Mouse (Mus musculus) forebrain, embryonic 13.5 days (tissue): Measurements from ENCODE around the gene Gpr55. TPM values are rescaled to one million over a fixed set of nuclear protein-coding genes. Genes with fewer than 3 reads are reported as not detected.
A peak's percentile ranks its signal among the peaks of the same experiment; 100 is the strongest.

Experiments
- ATAC-seq: fragments of 200-750 bp; cut with Nextera tagmentation; 2 replicates; pipeline ENCODE4 v1.8.0; 2017
- H3K27ac ChIP-seq: fragments of 300-500 bp; sonication (generic); 2 replicates; pipeline ENCODE4 v1.5.1; 2015; ENCODE audit warnings: inconsistent platforms, mild to moderate bottlenecking, moderate library complexity
- H3K27me3 ChIP-seq: fragments of 300-500 bp; sonication (generic); 2 replicates; pipeline ENCODE4 v1.6.1; 2015; ENCODE audit warnings: mild to moderate bottlenecking, inconsistent platforms
- H3K36me3 ChIP-seq: fragments of 300-500 bp; sonication (generic); 2 replicates; pipeline ENCODE4 v1.6.1; 2015; ENCODE audit warnings: mild to moderate bottlenecking, inconsistent platforms; ENCODE audit not compliant: poor library complexity, severe bottlenecking
- H3K4me1 ChIP-seq: fragments of 300-500 bp; sonication (generic); 2 replicates; pipeline ENCODE4 v1.6.1; 2015; ENCODE audit warnings: inconsistent platforms
- H3K4me2 ChIP-seq: fragments of 300-500 bp; sonication (generic); 2 replicates; pipeline ENCODE4 v1.6.1; 2015; ENCODE audit warnings: inconsistent platforms, mild to moderate bottlenecking, moderate library complexity
- H3K4me3 ChIP-seq: fragments of 300-500 bp; sonication (generic); 2 replicates; pipeline ENCODE4 v1.5.1; 2015; ENCODE audit warnings: mild to moderate bottlenecking, inconsistent platforms
- H3K9ac ChIP-seq: fragments of 300-500 bp; sonication (generic); 2 replicates; pipeline ENCODE4 v1.6.1; 2015; ENCODE audit warnings: mild to moderate bottlenecking, inconsistent platforms
- H3K9me3 ChIP-seq: fragments of 300-500 bp; sonication (generic); replicated peaks from 2 replicates; pipeline ENCODE4 v1.6.1; 2016; ENCODE audit warnings: inconsistent platforms
- WGBS: fragments of 180-500 bp; shearing (Covaris S2); methylation state at CpG from one replicate; pipeline ENCODE4 v1.1.7; 2015; 5-methylcytosine and 5-hydroxymethylcytosine counted together
- polyA plus RNA-seq: library from polyadenylated mRNA; unstranded; fragments of >200 nt; fragmentation: Nextera tagmentation; extraction: Ambion mirVana; gene quantifications from 2 replicates; pipeline ENCODE4 v1.2.1, GENCODE M21; 2015

Gpr55 gene
- polyA plus RNA-seq, 1 experiment from 2014 or later: not detected

- Histone ChIP-seq H3K9ac (no peak overlapping the region), H3K27ac (peak overlapping the region; percentile 90), H3K27me3 (no peaks in the 10 kb centered on the region), H3K36me3 (no peaks in the 10 kb centered on the region), H3K4me1 (peaks cover 33% of the 10 kb centered on the region), H3K4me2 (peak overlapping the region; percentile 25; the same call in 1 of the 2 replicates), H3K9me3 (no peaks in the 10 kb centered on the region), H3K4me3 (no peak overlapping the region)
- ATAC-seq: peak; percentile 17
- WGBS: 71% methylated on average over 4 of the region's 4 CpGs
Observed at GRCm38 (mm10) chr1:85928688-85929065, 32.1 kb downstream of the Gpr55 start.

GRCm38 (mm10) chr1:85928057-85928687 is 32.6 kb downstream of the Gpr55 start, which contains the start of gene 4933407L21Rik:
TSS of gene 4933407L21Rik (plus strand) at chr1:85928483.
- no peaks in the 10 kb centered on the region for H3K27me3 ChIP-seq
- H3K27ac ChIP-seq: peak within 1 kb of the TSS; percentile 90
- peak; percentile 94 for ATAC-seq
- peaks cover 28% of the 10 kb centered on the region for H3K4me1 ChIP-seq
- H3K4me3 ChIP-seq: no peak within 1 kb of the TSS
- peak within 1 kb of the TSS; percentile 14 for H3K9ac ChIP-seq
- WGBS: 15% methylated on average over 4 of the region's 4 CpGs
- H3K4me2 ChIP-seq: peak within 1 kb of the TSS; percentile 25; the same call in 1 of the 2 replicates
- H3K9me3 ChIP-seq: no peaks in the 10 kb centered on the region
- H3K36me3 ChIP-seq: no peaks in the 10 kb centered on the region

- H3K36me3 ChIP-seq: no peaks in the 10 kb centered on the region
- no peaks in the 10 kb centered on the region for H3K9me3 ChIP-seq
- H3K27ac ChIP-seq: no peak overlapping the region
- no peak overlapping the region for H3K9ac ChIP-seq
- no peaks in the 10 kb centered on the region for H3K27me3 ChIP-seq
- no peak for ATAC-seq
- 92% methylated on average over 5 of the region's 5 CpGs for WGBS
- no peak overlapping the region for H3K4me2 ChIP-seq
- H3K4me3 ChIP-seq: no peak overlapping the region
- H3K4me1 ChIP-seq: peaks cover 33% of the 10 kb centered on the region
Observed at GRCm38 (mm10) chr1:85925183-85925582, 35.6 kb downstream of the Gpr55 start.

GRCm38 (mm10) chr1:85922865-85923211 is 38.0 kb downstream of the Gpr55 start:
- Histone ChIP-seq H3K9ac (no peak overlapping the region), H3K4me2 (no peak overlapping the region), H3K4me1 (peaks cover 22% of the 10 kb centered on the region), H3K27ac (peak overlapping the region; percentile 6; the same call in 1 of the 2 replicates), H3K9me3 (no peaks in the 10 kb centered on the region), H3K27me3 (no peaks in the 10 kb centered on the region), H3K36me3 (no peaks in the 10 kb centered on the region), H3K4me3 (no peak overlapping the region)
- 81% methylated on average over 5 of the region's 5 CpGs for WGBS
- no peak for ATAC-seq

- Histone ChIP-seq H3K27me3 (no peaks in the 10 kb centered on the region), H3K27ac (peak overlapping the region; percentile 6; the same call in 1 of the 2 replicates), H3K4me1 (peaks cover 24% of the 10 kb centered on the region), H3K4me3 (no peak overlapping the region), H3K9ac (no peak overlapping the region), H3K4me2 (no peak overlapping the region), H3K36me3 (no peaks in the 10 kb centered on the region), H3K9me3 (no peaks in the 10 kb centered on the region)
- 62% methylated on average over 7 of the region's 7 CpGs for WGBS
- peak; percentile 28; the same call in 1 of the 2 replicates for ATAC-seq
Observed at GRCm38 (mm10) chr1:85922127-85922864, 38.5 kb downstream of the Gpr55 start.

- no peak overlapping the region for H3K4me2 ChIP-seq
- peaks cover 29% of the 10 kb centered on the region for H3K4me1 ChIP-seq
- 78% methylated on average over 7 of the region's 7 CpGs for WGBS
- no peaks in the 10 kb centered on the region for H3K36me3 ChIP-seq
- no peak for ATAC-seq
- H3K27ac ChIP-seq: no peak overlapping the region; the same call in 1 of the 2 replicates
- no peaks in the 10 kb centered on the region for H3K27me3 ChIP-seq
- H3K9ac ChIP-seq: no peak overlapping the region
- no peak overlapping the region for H3K4me3 ChIP-seq
- H3K9me3 ChIP-seq: no peaks in the 10 kb centered on the region
Observed at GRCm38 (mm10) chr1:85921725-85922124, 39.1 kb downstream of the Gpr55 start.

- H3K9ac ChIP-seq: no peak overlapping the region
- H3K27me3 ChIP-seq: no peaks in the 10 kb centered on the region
- no peak overlapping the region for H3K4me3 ChIP-seq
- 93% methylated on average over 7 of the region's 7 CpGs for WGBS
- no peak overlapping the region for H3K27ac ChIP-seq
- no peak for ATAC-seq
- no peak overlapping the region for H3K4me2 ChIP-seq
- H3K9me3 ChIP-seq: no peaks in the 10 kb centered on the region
- peaks cover 36% of the 10 kb centered on the region for H3K4me1 ChIP-seq
- no peaks in the 10 kb centered on the region for H3K36me3 ChIP-seq
Observed at GRCm38 (mm10) chr1:85919621-85920020, 41.2 kb downstream of the Gpr55 start.

GRCm38 (mm10) chr1:85916830-85917450 is 43.9 kb downstream of the Gpr55 start:
- peaks cover 27% of the 10 kb centered on the region for H3K4me1 ChIP-seq
- H3K9ac ChIP-seq: no peak overlapping the region
- peak overlapping the region; percentile 36 for H3K4me2 ChIP-seq
- H3K9me3 ChIP-seq: no peaks in the 10 kb centered on the region
- no peaks in the 10 kb centered on the region for H3K27me3 ChIP-seq
- no peaks in the 10 kb centered on the region for H3K36me3 ChIP-seq
- 5% methylated on average over 4 of the region's 4 CpGs for WGBS
- ATAC-seq: peak; percentile 92
- H3K27ac ChIP-seq: peak overlapping the region; percentile 87
- no peak overlapping the region for H3K4me3 ChIP-seq

GRCm38 (mm10) chr1:85915890-85916289 is 44.9 kb downstream of the Gpr55 start:
- H3K9me3 ChIP-seq: no peaks in the 10 kb centered on the region
- no peak overlapping the region for H3K4me3 ChIP-seq
- no peak overlapping the region for H3K9ac ChIP-seq
- peak overlapping the region; percentile 87 for H3K27ac ChIP-seq
- H3K4me2 ChIP-seq: no peak overlapping the region
- H3K36me3 ChIP-seq: no peaks in the 10 kb centered on the region
- H3K4me1 ChIP-seq: peaks cover 24% of the 10 kb centered on the region
- no peak for ATAC-seq
- H3K27me3 ChIP-seq: no peaks in the 10 kb centered on the region

- Histone ChIP-seq H3K9me3 (no peaks in the 10 kb centered on the region), H3K4me1 (peaks cover 21% of the 10 kb centered on the region), H3K4me3 (no peak overlapping the region), H3K9ac (no peak overlapping the region), H3K27me3 (no peaks in the 10 kb centered on the region), H3K36me3 (peaks cover 10% of the 10 kb centered on the region), H3K4me2 (no peak overlapping the region), H3K27ac (no peak overlapping the region)
- ATAC-seq: no peak
- WGBS: 95% methylated on average over 7 of the region's 7 CpGs
Observed at GRCm38 (mm10) chr1:85913078-85913755, 47.6 kb downstream of the Gpr55 start.

- Histone ChIP-seq H3K4me1 (no peaks in the 10 kb centered on the region), H3K27ac (peak overlapping the region; percentile 25; the same call in 1 of the 2 replicates), H3K9me3 (no peaks in the 10 kb centered on the region), H3K27me3 (no peaks in the 10 kb centered on the region), H3K4me2 (no peak overlapping the region), H3K4me3 (no peak overlapping the region), H3K9ac (no peak overlapping the region), H3K36me3 (peaks cover 51% of the 10 kb centered on the region)
- 65% methylated on average over 13 of the region's 13 CpGs for WGBS
- ATAC-seq: no peak
Observed at GRCm38 (mm10) chr1:85908754-85909590, 51.8 kb downstream of the Gpr55 start.
